Mouse (Mus musculus): ENCODE results near the gene Gm21969. TPM values are rescaled to one million over a fixed set of nuclear protein-coding genes. Genes with fewer than 3 reads are reported as not detected.
A peak's percentile ranks its signal among the peaks of the same experiment; 100 is the strongest.

Gm21969 gene
- polyA plus RNA-seq, 1 experiment = 0.01 TPM

- TF ChIP-seq MYOD1 (IDR thresholded peaks at IDR 0.05; ENCODE audit: control insufficient read depth, insufficient read length, low read depth) (no peak), CTCF (IDR thresholded peaks at IDR 0.05; ENCODE audit: control insufficient read depth, insufficient read depth, insufficient read length) (no peak), USF1 (IDR thresholded peaks at IDR 0.05; ENCODE audit: low read depth) (no peak), FOSL1 (IDR thresholded peaks at IDR 0.05; ENCODE audit: insufficient read depth, low read length, poor library complexity, severe bottlenecking) (no peak), MYOG (IDR thresholded peaks at IDR 0.05; ENCODE audit: control insufficient read depth, extremely low read depth, insufficient read length) (no peak), CEBPB (IDR thresholded peaks at IDR 0.05; ENCODE audit: low read depth) (no peak), MAX (IDR thresholded peaks at IDR 0.05) (no peak)
- Histone ChIP-seq H3K27me3 (ENCODE audit: control insufficient read depth, insufficient read depth, insufficient read length) (no peaks in the 10 kb centered on the region), H3K36me3 (ENCODE audit: control insufficient read depth, insufficient read depth) (peaks cover 73% of the 10 kb centered on the region), H3K79me3 (ENCODE audit: low read depth) (peaks cover 3% of the 10 kb centered on the region), H3K4me3 (ENCODE audit: insufficient read depth, poor library complexity, severe bottlenecking) (no peak overlapping the region), H3K79me2 (ENCODE audit: control insufficient read depth, insufficient read depth) (peaks cover 16% of the 10 kb centered on the region), H3ac (ENCODE audit: control insufficient read depth, insufficient read length, low read depth) (no peak overlapping the region)
Measured at GRCm38 (mm10) chr4:139614524-139615260, 11.7 kb downstream of the Gm21969 start.

- no peak overlapping the region for H3ac ChIP-seq (ENCODE audit: control insufficient read depth, insufficient read length, low read depth)
- H3K4me3 ChIP-seq (ENCODE audit: insufficient read depth, poor library complexity, severe bottlenecking) = no peak overlapping the region
- peaks cover 15% of the 10 kb centered on the region for H3K79me2 ChIP-seq (ENCODE audit: control insufficient read depth, insufficient read depth)
- peaks cover 63% of the 10 kb centered on the region for H3K36me3 ChIP-seq (ENCODE audit: control insufficient read depth, insufficient read depth)
- no peaks in the 10 kb centered on the region for H3K27me3 ChIP-seq (ENCODE audit: control insufficient read depth, insufficient read depth, insufficient read length)
- peaks cover 3% of the 10 kb centered on the region for H3K79me3 ChIP-seq (ENCODE audit: low read depth)
- TF ChIP-seq FOSL1 (IDR thresholded peaks at IDR 0.05; ENCODE audit: insufficient read depth, low read length, poor library complexity, severe bottlenecking) = no peak
- no peak for TF ChIP-seq MYOG (IDR thresholded peaks at IDR 0.05; ENCODE audit: control insufficient read depth, extremely low read depth, insufficient read length)
- no peak for TF ChIP-seq CEBPB (IDR thresholded peaks at IDR 0.05; ENCODE audit: low read depth)
- TF ChIP-seq MAX (IDR thresholded peaks at IDR 0.05) = no peak
- no peak for TF ChIP-seq MYOD1 (IDR thresholded peaks at IDR 0.05; ENCODE audit: control insufficient read depth, insufficient read length, low read depth)
- TF ChIP-seq USF1 (IDR thresholded peaks at IDR 0.05; ENCODE audit: low read depth) = no peak
- TF ChIP-seq CTCF (IDR thresholded peaks at IDR 0.05; ENCODE audit: control insufficient read depth, insufficient read depth, insufficient read length) = no peak
Measured at GRCm38 (mm10) chr4:139616276-139617000, 13.5 kb downstream of the Gm21969 start.

- H3K79me3 ChIP-seq (ENCODE audit: low read depth) = peaks cover 1% of the 10 kb centered on the region
- TF ChIP-seq MYOD1 (IDR thresholded peaks at IDR 0.05; ENCODE audit: control insufficient read depth, insufficient read length, low read depth) (no peak), CTCF (IDR thresholded peaks at IDR 0.05; ENCODE audit: control insufficient read depth, insufficient read depth, insufficient read length) (no peak), MYOG (IDR thresholded peaks at IDR 0.05; ENCODE audit: control insufficient read depth, extremely low read depth, insufficient read length) (no peak), CEBPB (IDR thresholded peaks at IDR 0.05; ENCODE audit: low read depth) (no peak), USF1 (IDR thresholded peaks at IDR 0.05; ENCODE audit: low read depth) (no peak), FOSL1 (IDR thresholded peaks at IDR 0.05; ENCODE audit: insufficient read depth, low read length, poor library complexity, severe bottlenecking) (no peak), MAX (IDR thresholded peaks at IDR 0.05) (no peak)
- no peaks in the 10 kb centered on the region for H3K27me3 ChIP-seq (ENCODE audit: control insufficient read depth, insufficient read depth, insufficient read length)
- H3K4me3 ChIP-seq (ENCODE audit: insufficient read depth, poor library complexity, severe bottlenecking) = no peak overlapping the region
- peaks cover 61% of the 10 kb centered on the region for H3K36me3 ChIP-seq (ENCODE audit: control insufficient read depth, insufficient read depth)
- H3K79me2 ChIP-seq (ENCODE audit: control insufficient read depth, insufficient read depth) = peaks cover 10% of the 10 kb centered on the region
- H3ac ChIP-seq (ENCODE audit: control insufficient read depth, insufficient read length, low read depth) = no peak overlapping the region
Measured at GRCm38 (mm10) chr4:139617001-139617364, 14.0 kb downstream of the Gm21969 start.

GRCm38 (mm10) chr4:139619765-139620164, 16.8 kb downstream of the Gm21969 start:
- H3K79me2 ChIP-seq (ENCODE audit: control insufficient read depth, insufficient read depth) = no peaks in the 10 kb centered on the region
- no peak overlapping the region for H3K4me3 ChIP-seq (ENCODE audit: insufficient read depth, poor library complexity, severe bottlenecking)
- TF ChIP-seq USF1 (IDR thresholded peaks at IDR 0.05; ENCODE audit: low read depth) (no peak), MAX (IDR thresholded peaks at IDR 0.05) (no peak), MYOG (IDR thresholded peaks at IDR 0.05; ENCODE audit: control insufficient read depth, extremely low read depth, insufficient read length) (no peak), CEBPB (IDR thresholded peaks at IDR 0.05; ENCODE audit: low read depth) (no peak), CTCF (IDR thresholded peaks at IDR 0.05; ENCODE audit: control insufficient read depth, insufficient read depth, insufficient read length) (no peak), MYOD1 (IDR thresholded peaks at IDR 0.05; ENCODE audit: control insufficient read depth, insufficient read length, low read depth) (no peak), FOSL1 (IDR thresholded peaks at IDR 0.05; ENCODE audit: insufficient read depth, low read length, poor library complexity, severe bottlenecking) (no peak)
- H3K27me3 ChIP-seq (ENCODE audit: control insufficient read depth, insufficient read depth, insufficient read length) = no peaks in the 10 kb centered on the region
- H3K79me3 ChIP-seq (ENCODE audit: low read depth) = no peaks in the 10 kb centered on the region
- peaks cover 34% of the 10 kb centered on the region for H3K36me3 ChIP-seq (ENCODE audit: control insufficient read depth, insufficient read depth)
- H3ac ChIP-seq (ENCODE audit: control insufficient read depth, insufficient read length, low read depth) = no peak overlapping the region

GRCm38 (mm10) chr4:139622373-139623282, 19.6 kb downstream of the Gm21969 start, which contains the start of gene Aldh4a1:
Gene Aldh4a1 (plus strand): TSS chr4:139622866.
- Histone ChIP-seq H3K36me3 (ENCODE audit: control insufficient read depth, insufficient read depth) (peaks cover 12% of the 10 kb centered on the region), H3K4me3 (ENCODE audit: insufficient read depth, poor library complexity, severe bottlenecking) (peak within 1 kb of the TSS; percentile 28), H3ac (ENCODE audit: control insufficient read depth, insufficient read length, low read depth) (peak within 1 kb of the TSS; percentile 74), H3K79me3 (ENCODE audit: low read depth) (no peaks in the 10 kb centered on the region), H3K79me2 (ENCODE audit: control insufficient read depth, insufficient read depth) (no peaks in the 10 kb centered on the region), H3K27me3 (ENCODE audit: control insufficient read depth, insufficient read depth, insufficient read length) (no peaks in the 10 kb centered on the region)
- TF ChIP-seq USF1 (IDR thresholded peaks at IDR 0.05; ENCODE audit: low read depth) (peak; percentile 14), CEBPB (IDR thresholded peaks at IDR 0.05; ENCODE audit: low read depth) (no peak), MYOG (IDR thresholded peaks at IDR 0.05; ENCODE audit: control insufficient read depth, extremely low read depth, insufficient read length) (no peak), MAX (IDR thresholded peaks at IDR 0.05) (no peak), MYOD1 (IDR thresholded peaks at IDR 0.05; ENCODE audit: control insufficient read depth, insufficient read length, low read depth) (peak; percentile 34), FOSL1 (IDR thresholded peaks at IDR 0.05; ENCODE audit: insufficient read depth, low read length, poor library complexity, severe bottlenecking) (no peak), CTCF (IDR thresholded peaks at IDR 0.05; ENCODE audit: control insufficient read depth, insufficient read depth, insufficient read length) (no peak)

Measured in C2C12 (cell line).